Mouse (Mus musculus) adrenal gland, adult 2 months (tissue): ENCODE results near the gene Cpped1. TPM values are rescaled to one million over a fixed set of nuclear protein-coding genes. Genes with fewer than 3 reads are reported as not detected.

ENCODE experiments used
- DNase-seq: peaks from one replicate; pipeline ENCODE4 v3.0.0; 2021
- polyA plus RNA-seq: library from polyadenylated mRNA; depleted of rRNA; stranded (reverse); fragments of >200 nt; gene quantifications from 2 replicates; pipeline ENCODE4 v1.2.3, GENCODE M21; 2012; rRNA removed
- total RNA-seq, 2 experiments: library from RNA; stranded (reverse); gene quantifications; 2 replicates each; pipeline ENCODE4 v1.2.3; 2021

Gene Cpped1
- total and polyA plus RNA-seq, 3 experiments = 28.6 to 47.0 (median 43.0) TPM

- DNase-seq = no peak
Observed at GRCm38 (mm10) chr16:11772318-11772717, 136.9 kb downstream of the Cpped1 start.

GRCm38 (mm10) chr16:11757951-11758350, 151.3 kb downstream of the Cpped1 start:
- no peak for DNase-seq

GRCm38 (mm10) chr16:11757471-11757870, 151.8 kb downstream of the Cpped1 start:
- no peak for DNase-seq

- no peak for DNase-seq
Observed at GRCm38 (mm10) chr16:11756598-11757245, 152.5 kb downstream of the Cpped1 start.

- DNase-seq = no peak
Observed at GRCm38 (mm10) chr16:11755281-11756066, 153.8 kb downstream of the Cpped1 start.

- DNase-seq = no peak
Observed at GRCm38 (mm10) chr16:11754136-11754535, 155.1 kb downstream of the Cpped1 start.

Other genes with a start within 250 kb of the Cpped1 start
- 1 to 10 TPM; 3.5 to 4.6 TPM for gene Shisa9, start 74.7 kb upstream of the Cpped1 start, total RNA-seq
- 2.2 and 2.4 TPM in 2 replicates for gene Shisa9, start 74.7 kb upstream of the Cpped1 start, polyA plus RNA-seq